Comparison of ENCODE assay signal across 10 mouse cellular contexts in the genomic region with DNA sequence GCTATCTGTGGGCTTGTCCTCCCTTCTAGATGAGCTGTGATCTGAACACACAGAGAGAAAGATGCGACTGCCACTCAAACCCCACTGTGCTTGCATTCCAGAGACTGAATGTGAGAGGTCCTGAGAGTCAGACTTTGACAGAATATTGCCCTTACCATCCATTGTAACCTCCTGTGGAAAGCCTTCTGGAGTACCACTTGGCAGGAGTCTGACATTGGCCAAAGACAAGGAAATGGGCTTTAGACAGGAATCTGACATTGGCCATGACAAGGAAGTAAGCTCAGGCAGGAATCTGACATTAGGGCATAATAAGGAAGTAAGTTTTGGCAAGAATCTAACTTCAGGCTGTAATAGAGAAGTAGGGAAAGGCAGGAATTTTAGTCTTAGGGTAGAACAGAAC.
DNase-seq lines count a peak whose midpoint lies in the region; ATAC-seq and TF ChIP-seq lines count a peak whose summit lies in the region.
"Had no signal": no experiment of that assay in that cellular context is flagged by ENCODE, and none has a peak within 500 bp of the region (broad histone marks: within the 10 kb centered on the region; RNA-seq: fewer than 3 reads in every experiment).

No protein-coding gene starts in this region.

- WGBS in hindbrain, embryonic 11.5 days, result 55% methylated on average over 1 of the region's 1 CpGs
- WGBS in hindbrain, embryonic 16.5 days, result 47% methylated on average over 1 of the region's 1 CpGs
- WGBS in stomach, embryonic 14.5 days, result 77% methylated on average over 1 of the region's 1 CpGs
- WGBS in stomach, postnatal 0 days, result 71% methylated on average over 1 of the region's 1 CpGs
- WGBS in intestine, embryonic 16.5 days, result 65% methylated on average over 1 of the region's 1 CpGs

- H3K9me3 ChIP-seq in hindbrain, embryonic 11.5 days (ENCODE audit: control insufficient read depth, low read length), result no peaks in the 10 kb centered on the region
- H3K9me3 ChIP-seq in hindbrain, embryonic 16.5 days (ENCODE audit: control insufficient read depth, low read length), result no peaks in the 10 kb centered on the region
- no peaks in the 10 kb centered on the region for H3K9me3 ChIP-seq in stomach, embryonic 14.5 days (ENCODE audit: control insufficient read depth, low read depth, low read length)
- H3K9me3 ChIP-seq in stomach, postnatal 0 days (ENCODE audit: control insufficient read depth, low read length), result no peaks in the 10 kb centered on the region
- no peaks in the 10 kb centered on the region for H3K9me3 ChIP-seq in intestine, embryonic 16.5 days (ENCODE audit: control insufficient read depth, low read length)
- H3K9me3 ChIP-seq: embryonic facial prominence, embryonic 15.5 days had no signal

- H3K9ac ChIP-seq in hindbrain, embryonic 11.5 days (ENCODE audit: low read depth, low read length), result no peak overlapping the region
- H3K9ac ChIP-seq in hindbrain, embryonic 16.5 days (ENCODE audit: low read depth, low read length), result no peak overlapping the region
- H3K9ac ChIP-seq in stomach, embryonic 14.5 days (replicated peaks; ENCODE audit: low read depth, low read length), result no peak overlapping the region
- no peak overlapping the region for H3K9ac ChIP-seq in stomach, postnatal 0 days (ENCODE audit: low read length)
- H3K9ac ChIP-seq in intestine, embryonic 16.5 days (ENCODE audit: low read depth, low read length), result no peak overlapping the region
- H3K9ac ChIP-seq: embryonic facial prominence, embryonic 15.5 days had no signal

- H3K36me3 ChIP-seq in hindbrain, embryonic 11.5 days (ENCODE audit: control insufficient read depth, insufficient read depth, low read length), result no peaks in the 10 kb centered on the region
- no peaks in the 10 kb centered on the region for H3K36me3 ChIP-seq in hindbrain, embryonic 16.5 days (ENCODE audit: control insufficient read depth, insufficient read depth, low read length)
- no peaks in the 10 kb centered on the region for H3K36me3 ChIP-seq in stomach, embryonic 14.5 days (ENCODE audit: control insufficient read depth, insufficient read depth, low read length)
- no peaks in the 10 kb centered on the region for H3K36me3 ChIP-seq in stomach, postnatal 0 days (ENCODE audit: control insufficient read depth, insufficient read depth, low read length)
- H3K36me3 ChIP-seq in intestine, embryonic 16.5 days (ENCODE audit: control insufficient read depth, insufficient read depth, low read length), result no peaks in the 10 kb centered on the region
- H3K36me3 ChIP-seq: embryonic facial prominence, embryonic 15.5 days had no signal

- no peak overlapping the region for H3K4me2 ChIP-seq in hindbrain, embryonic 11.5 days (replicated peaks; ENCODE audit: low read depth, low read length)
- no peak overlapping the region for H3K4me2 ChIP-seq in hindbrain, embryonic 16.5 days (ENCODE audit: low read length)
- H3K4me2 ChIP-seq in stomach, embryonic 14.5 days (replicated peaks; ENCODE audit: low read depth, low read length), result no peak overlapping the region
- no peak overlapping the region for H3K4me2 ChIP-seq in stomach, postnatal 0 days (replicated peaks; ENCODE audit: low read depth)
- no peak overlapping the region for H3K4me2 ChIP-seq in intestine, embryonic 16.5 days (ENCODE audit: low read depth, low read length)
- H3K4me2 ChIP-seq: embryonic facial prominence, embryonic 15.5 days had no signal

- no peak for DNase-seq in hindbrain, embryonic 11.5 days (ENCODE audit: low spot score)
- DNase-seq in stomach, postnatal 0 days (ENCODE audit: low spot score), result no peak
- DNase-seq in spleen, postnatal 14 days (ENCODE audit: low spot score in 2 of 2), result no peak
- no peak for DNase-seq in adrenal gland, adult 2 months
- DNase-seq: cerebellum, adult 9-10 months; lung, adult 2 months had no signal

- ATAC-seq in hindbrain, embryonic 11.5 days (ENCODE audit: low FRiP score), result no peak
- ATAC-seq in hindbrain, embryonic 16.5 days, result no peak
- no peak for ATAC-seq in stomach, embryonic 14.5 days (ENCODE audit: insufficient number of reproducible peaks, insufficient read depth, low FRiP score, low read depth)
- ATAC-seq in stomach, postnatal 0 days (ENCODE audit: low FRiP score, low TSS enrichment), result no peak
- no peak for ATAC-seq in intestine, embryonic 16.5 days

- TF ChIP-seq EP300 in stomach, postnatal 0 days (optimal IDR thresholded peaks at IDR 0.05), result no peak

- no peak for TF ChIP-seq CTCF in stomach, postnatal 0 days (IDR thresholded peaks at IDR 0.05; ENCODE audit: low read depth)

- peak overlapping the region; percentile 89 for H3K27ac ChIP-seq in hindbrain, embryonic 11.5 days (ENCODE audit: low read depth, low read length)
- no peak overlapping the region for H3K27ac ChIP-seq in hindbrain, embryonic 16.5 days (ENCODE audit: low read depth, low read length)
- peak overlapping the region; percentile 94; the same call in 1 of the 2 replicates for H3K27ac ChIP-seq in stomach, embryonic 14.5 days (ENCODE audit: low read length)
- no peak overlapping the region for H3K27ac ChIP-seq in stomach, postnatal 0 days (replicated peaks)
- H3K27ac ChIP-seq in intestine, embryonic 16.5 days (ENCODE audit: low read length), result peak overlapping the region; percentile 9; the same call in 1 of the 2 replicates

- H3K4me3 ChIP-seq in hindbrain, embryonic 11.5 days (ENCODE audit: low read depth, low read length), result no peak overlapping the region
- H3K4me3 ChIP-seq in hindbrain, embryonic 16.5 days (ENCODE audit: low read length), result no peak overlapping the region
- H3K4me3 ChIP-seq in stomach, embryonic 14.5 days (ENCODE audit: low read depth, low read length), result no peak overlapping the region
- no peak overlapping the region for H3K4me3 ChIP-seq in stomach, postnatal 0 days (ENCODE audit: low read depth, low read length)
- H3K4me3 ChIP-seq in intestine, embryonic 16.5 days (ENCODE audit: low read length), result no peak overlapping the region
- H3K4me3 ChIP-seq: embryonic facial prominence, embryonic 15.5 days had no signal

- peaks cover 5% of the 10 kb centered on the region; the same call in 1 of the 2 replicates for H3K4me1 ChIP-seq in hindbrain, embryonic 11.5 days (replicated peaks; ENCODE audit: control insufficient read depth, insufficient read depth, low read length)
- H3K4me1 ChIP-seq in hindbrain, embryonic 16.5 days (ENCODE audit: control insufficient read depth, insufficient read depth, low read depth, low read length), result peaks cover 12% of the 10 kb centered on the region
- H3K4me1 ChIP-seq in stomach, embryonic 14.5 days (ENCODE audit: control insufficient read depth, insufficient read depth, low read length), result peaks cover 24% of the 10 kb centered on the region
- 0 out of 2 replicates have a peak, but pooled peaks cover 2% of the 10 kb centered on the region for H3K4me1 ChIP-seq in stomach, postnatal 0 days (replicated peaks; ENCODE audit: control insufficient read depth, insufficient read depth)
- H3K4me1 ChIP-seq in intestine, embryonic 16.5 days (ENCODE audit: control insufficient read depth, insufficient read depth, low read length), result peaks cover 12% of the 10 kb centered on the region

- no peaks in the 10 kb centered on the region for H3K27me3 ChIP-seq in hindbrain, embryonic 11.5 days (ENCODE audit: control insufficient read depth, insufficient read depth, low read length)
- no peaks in the 10 kb centered on the region for H3K27me3 ChIP-seq in hindbrain, embryonic 16.5 days (replicated peaks; ENCODE audit: control insufficient read depth, insufficient read depth, low read length)
- H3K27me3 ChIP-seq in stomach, embryonic 14.5 days (ENCODE audit: control insufficient read depth, insufficient read depth, low read length), result no peaks in the 10 kb centered on the region
- H3K27me3 ChIP-seq in stomach, postnatal 0 days (ENCODE audit: control insufficient read depth, insufficient read depth, low read length), result no peaks in the 10 kb centered on the region
- H3K27me3 ChIP-seq in intestine, embryonic 16.5 days (replicated peaks; ENCODE audit: control insufficient read depth, insufficient read depth, low read length), result no peaks in the 10 kb centered on the region
- H3K27me3 ChIP-seq: embryonic facial prominence, embryonic 15.5 days had no signal

Comparison
In these comparisons a context has a peak if more than half of its experiments do, and no peak if none do; other contexts are left out.
1. H3K27ac ChIP-seq: peak in hindbrain, embryonic 11.5 days (single experiment), stomach, embryonic 14.5 days (single experiment) and intestine, embryonic 16.5 days (single experiment); none in hindbrain, embryonic 16.5 days (single experiment) and stomach, postnatal 0 days (single experiment).